Mouse (Mus musculus) layer of hippocampus, adult 2 months (tissue): ENCODE results near the gene Olfr1396. TPM values are rescaled to one million over a fixed set of nuclear protein-coding genes. Genes with fewer than 3 reads are reported as not detected.

Experiments
- DNase-seq, 2 experiments: peaks; one replicate each; pipeline ENCODE4 v3.0.0; 2022; ENCODE audit warnings: low spot score in 2 of 2
- H3K27ac ChIP-seq: fragments of 200-600 bp; 2 replicates; pipeline ENCODE4 v1.8.1; 2022
- H3K4me3 ChIP-seq: fragments of 200-600 bp; 2 replicates; pipeline ENCODE4 v1.8.1; 2022; ENCODE audit warnings: mild to moderate bottlenecking
- CTCF ChIP-seq: fragments of 200-600 bp; conservative IDR thresholded peaks from 2 replicates; pipeline ENCODE4 v1.8.1; 2022; ENCODE audit warnings: antibody characterized with exemption, mild to moderate bottlenecking, moderate library complexity
- long read RNA-seq, 2 experiments: library from polyadenylated mRNA; stranded (forward); transcript quantifications; one replicate each; pipeline ENCODE4 v2.0.0; 2021; ENCODE audit warnings: borderline mapping rate in 2 of 2
- total RNA-seq, 2 experiments: library from RNA; stranded (reverse); gene quantifications; 2 replicates each; pipeline ENCODE4 v1.2.3; 2021

The Olfr1396 gene
- total RNA-seq, result not detected
- long read RNA-seq, experiment 1, result 0 reads
- long read RNA-seq, experiment 2, result 0 reads

DNA sequence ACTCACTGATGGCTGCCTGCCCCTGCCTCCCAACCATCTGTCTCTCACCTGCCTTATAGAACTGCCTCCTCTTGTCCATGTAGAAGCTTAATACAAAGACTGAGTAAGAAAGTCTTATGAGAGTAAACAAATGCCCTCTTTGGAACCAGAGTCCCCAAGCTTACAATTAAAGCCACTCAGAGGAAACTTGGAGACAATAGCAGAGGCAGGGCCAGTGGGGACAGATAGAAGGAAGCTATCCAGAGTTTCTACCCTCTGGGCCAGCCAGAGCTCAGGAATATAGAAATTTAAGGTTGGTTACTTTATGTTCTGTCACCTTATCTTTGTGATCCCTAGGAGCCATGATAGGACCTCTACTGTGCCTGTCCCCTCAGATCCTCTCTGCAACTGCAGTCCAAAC, at the start of gene Olfr1396:
Olfr1396 (minus strand) TSS at position 101 of the 400 bp plus-strand sequence.
- H3K4me3 ChIP-seq, result no peak within 1 kb of the TSS
- no peak for TF ChIP-seq CTCF
- DNase-seq, result no peak

DNA sequence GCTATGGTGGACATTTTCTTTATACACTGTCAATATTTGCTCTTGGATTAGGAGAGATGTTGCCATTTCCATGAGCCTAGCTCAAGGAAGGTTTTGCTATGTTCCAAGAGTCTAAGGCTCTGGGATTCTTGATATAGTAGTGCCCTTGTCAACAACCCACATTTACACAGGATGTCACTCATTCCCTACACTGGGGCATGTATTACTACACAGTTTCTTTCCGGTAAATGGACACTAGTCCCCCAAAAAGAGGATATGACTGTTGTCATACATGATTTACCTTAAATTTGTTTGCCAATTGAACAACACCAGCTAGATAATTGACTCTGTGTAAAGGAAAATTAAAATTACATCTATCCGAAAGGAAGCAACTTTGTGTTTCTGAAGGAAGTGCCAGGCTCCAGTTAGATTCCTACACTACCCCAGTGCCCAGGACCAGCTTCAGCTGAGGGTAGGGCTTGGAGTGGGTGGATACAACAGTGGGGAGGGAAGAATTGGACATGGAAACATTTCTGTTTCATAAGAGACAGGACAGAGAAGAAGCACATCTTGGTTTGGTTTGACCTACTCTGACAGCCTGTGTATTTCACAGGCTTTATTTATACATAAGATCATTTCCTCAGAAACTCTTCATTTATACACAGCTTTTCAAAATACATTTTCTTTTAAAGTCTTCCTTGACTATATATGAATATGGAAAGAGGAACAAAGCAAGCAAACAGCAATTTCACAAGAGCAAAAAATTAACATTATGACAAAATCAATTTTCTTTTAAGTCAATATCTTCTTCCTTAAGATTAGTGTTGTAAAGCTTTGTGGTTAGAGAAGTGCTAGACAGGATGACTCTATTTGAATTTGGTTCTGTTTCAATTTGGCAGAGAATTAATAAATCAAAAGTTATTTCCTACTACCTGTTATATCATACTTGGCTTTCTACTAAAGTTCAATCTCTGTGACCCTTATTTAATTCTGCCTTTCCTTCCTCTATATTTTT, 42.4 kb upstream of the Olfr1396 start:
- H3K27ac ChIP-seq, result no peak overlapping the region
- TF ChIP-seq CTCF, result no peak
- no peak overlapping the region for H3K4me3 ChIP-seq
- DNase-seq, result no peak

More for the DNA sequence above, at the start of gene Olfr1396:
- no peak within 1 kb of the TSS for H3K27ac ChIP-seq

GRCm38 (mm10) chr11:49154077-49154476, 39.4 kb upstream of the Olfr1396 start, which contains the start of gene Olfr1394:
Olfr1394 (plus strand) TSS chr11:49154377.
- no peak for DNase-seq
- no peak for TF ChIP-seq CTCF
- Histone ChIP-seq H3K4me3 (no peak within 1 kb of the TSS), H3K27ac (no peak within 1 kb of the TSS)

- Histone ChIP-seq H3K4me3 (no peak within 1 kb of the TSS), H3K27ac (no peak within 1 kb of the TSS)
- TF ChIP-seq CTCF, result no peak
- no peak for DNase-seq
Measured at GRCm38 (mm10) chr11:49141974-49142373, 27.3 kb upstream of the Olfr1396 start, which contains the start of gene Olfr1395. Olfr1395 (plus strand) TSS chr11:49142274.

DNA sequence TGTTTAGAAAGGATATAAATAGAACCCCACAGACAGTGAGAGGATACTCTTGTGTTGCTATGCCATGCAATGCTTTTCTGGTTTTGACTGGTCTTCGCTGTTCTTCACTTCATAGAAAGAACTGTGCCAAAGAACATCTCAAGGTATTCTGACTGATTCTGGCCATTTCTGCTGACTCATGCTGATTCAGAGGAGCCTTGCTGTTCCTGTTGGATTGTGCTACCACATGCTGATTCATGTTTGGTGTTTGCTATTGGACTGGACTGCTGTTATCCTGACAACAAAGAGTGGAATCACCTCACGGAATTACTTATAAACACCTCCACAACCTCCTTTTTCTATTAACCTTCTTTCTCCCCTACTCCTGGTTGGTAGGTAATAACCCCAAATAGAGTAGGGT, 9.5 kb upstream of the Olfr1396 start:
- no peak overlapping the region for H3K4me3 ChIP-seq
- no peak for TF ChIP-seq CTCF
- H3K27ac ChIP-seq, result no peak overlapping the region
- DNase-seq, result no peak

GRCm38 (mm10) chr11:49119635-49120034, 5.0 kb upstream of the Olfr1396 start:
- no peak for TF ChIP-seq CTCF
- DNase-seq, result no peak
- H3K27ac ChIP-seq, result no peak overlapping the region
- H3K4me3 ChIP-seq, result no peak overlapping the region

DNA sequence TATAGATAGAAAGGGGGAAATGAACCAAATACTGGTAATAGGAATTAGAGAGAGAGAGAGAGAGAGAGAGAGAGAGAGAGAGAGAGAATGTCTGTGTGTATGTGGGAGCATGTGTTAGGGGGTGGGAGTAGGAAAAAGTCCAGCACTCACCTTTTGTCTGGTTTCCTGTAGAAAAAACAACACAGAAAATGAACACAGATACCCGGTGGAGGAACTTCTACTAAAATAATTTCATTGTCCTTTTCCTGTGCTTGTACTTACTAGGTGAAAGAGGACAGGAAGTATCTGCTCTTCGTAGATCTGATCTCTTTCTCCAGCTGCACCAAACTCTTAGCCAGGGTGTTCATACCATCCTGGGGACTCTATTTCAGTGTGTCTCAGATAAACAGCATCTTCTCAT, 516 bp downstream of the Olfr1396 start:
- Histone ChIP-seq H3K27ac (no peak overlapping the region), H3K4me3 (no peak overlapping the region)
- TF ChIP-seq CTCF, result no peak
- DNase-seq, result no peak

DNA sequence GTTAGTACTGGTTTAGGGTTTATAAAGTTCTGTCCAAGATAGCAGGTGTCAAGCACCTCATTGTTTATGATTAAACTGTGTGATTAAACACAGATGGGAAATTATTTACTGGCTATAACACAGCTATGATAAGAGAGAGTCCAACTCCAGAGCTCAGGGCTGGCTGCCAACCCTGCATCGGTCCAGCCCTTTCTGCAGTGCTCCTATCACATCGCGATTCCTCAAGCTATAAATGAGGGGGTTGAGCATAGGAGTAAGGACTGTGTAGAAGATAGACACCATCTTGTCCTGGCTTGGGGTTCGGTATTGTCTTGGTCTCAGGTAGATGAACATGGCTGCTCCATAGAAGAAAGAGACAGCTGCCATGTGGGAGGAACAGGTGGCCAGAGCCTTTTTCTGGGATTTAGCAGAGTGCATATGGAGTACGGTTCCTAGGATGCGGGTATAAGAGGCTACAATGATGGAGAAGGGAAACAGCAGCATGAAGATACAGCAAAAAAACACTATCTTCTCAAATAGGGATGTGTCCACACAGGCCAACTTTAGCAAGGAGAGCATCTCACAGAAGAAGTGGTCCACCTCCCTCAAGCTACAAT, 2.0 kb downstream of the Olfr1396 start:
- no peak overlapping the region for H3K4me3 ChIP-seq
- no peak overlapping the region for H3K27ac ChIP-seq
- no peak for TF ChIP-seq CTCF
- peak in 1 of 2 experiments; percentile 19 for DNase-seq

DNA sequence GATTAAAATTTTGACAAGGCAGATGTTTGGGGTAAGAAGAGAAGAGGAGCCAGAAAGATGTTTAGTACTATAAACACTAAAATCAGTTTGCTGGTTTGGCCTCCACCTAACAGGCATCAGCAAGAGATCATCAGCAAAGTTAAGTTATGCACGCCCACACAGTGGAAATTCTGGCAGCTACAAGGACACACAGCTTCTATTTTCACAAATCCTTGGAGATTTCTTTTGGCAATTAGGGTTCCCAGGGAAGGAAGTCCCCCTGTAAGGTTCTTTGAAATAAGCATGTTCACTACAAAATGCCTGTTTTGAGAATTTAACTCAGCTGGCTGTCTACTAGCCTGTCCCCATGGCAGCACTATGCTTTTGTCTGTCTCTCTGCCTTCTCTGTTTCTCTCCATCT, 3.7 kb downstream of the Olfr1396 start:
- no peak for DNase-seq
- TF ChIP-seq CTCF, result no peak
- no peak overlapping the region for H3K4me3 ChIP-seq

GRCm38 (mm10) chr11:49108833-49109232, 5.8 kb downstream of the Olfr1396 start:
- H3K27ac ChIP-seq, result no peak overlapping the region
- peak; percentile 78 for TF ChIP-seq CTCF
- peak in 1 of 2 experiments; percentile 22 for DNase-seq
- H3K4me3 ChIP-seq, result no peak overlapping the region

More for the DNA sequence above, 3.7 kb downstream of the Olfr1396 start:
- H3K27ac ChIP-seq, result no peak overlapping the region

GRCm38 (mm10) chr11:49107650-49108537, 6.8 kb downstream of the Olfr1396 start:
- DNase-seq, result no peak
- Histone ChIP-seq H3K27ac (no peak overlapping the region), H3K4me3 (no peak overlapping the region)
- TF ChIP-seq CTCF, result no peak

DNA sequence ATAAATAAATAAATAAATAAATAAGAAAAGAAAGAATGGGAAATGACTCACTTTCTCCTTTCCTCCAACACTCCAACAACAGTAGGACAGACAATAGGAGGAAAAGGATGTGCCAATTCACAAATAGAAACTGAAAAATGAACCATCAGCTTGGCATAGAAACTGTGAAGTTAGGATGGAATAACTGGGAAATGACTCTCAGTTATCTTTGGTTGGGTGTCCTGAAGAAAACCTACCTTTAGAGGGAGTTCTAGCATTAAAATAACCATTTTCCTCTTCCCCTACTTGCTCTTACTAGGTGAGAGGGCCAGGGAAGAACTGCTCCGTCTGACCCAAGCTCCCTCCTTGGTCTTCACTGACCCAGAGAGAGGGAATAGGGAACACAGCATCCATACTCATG, 8.9 kb downstream of the Olfr1396 start:
- no peak for DNase-seq
- no peak overlapping the region for H3K27ac ChIP-seq
- no peak for TF ChIP-seq CTCF
- no peak overlapping the region for H3K4me3 ChIP-seq
